Mouse (Mus musculus) liver, embryonic 11.5 days (tissue): Measurements from ENCODE around the gene Prss12. TPM values are rescaled to one million over a fixed set of nuclear protein-coding genes. Genes with fewer than 3 reads are reported as not detected.

Experiments used
- ATAC-seq: fragments of 200-750 bp; cut with Nextera tagmentation; replicated peaks from 2 replicates; pipeline ENCODE4 v1.8.0; 2017; ENCODE audit warnings: moderate number of reproducible peaks, mild to moderate bottlenecking, moderate TSS enrichment, moderate library complexity; ENCODE audit not compliant: low FRiP score
- DNase-seq: peaks from one replicate; pipeline ENCODE4 v3.0.0-alpha.2; 2017; ENCODE audit warnings: low spot score
- H3K27ac ChIP-seq: fragments of 300-500 bp; sonication (generic); 2 replicates; pipeline ENCODE4 v1.5.1; 2014; ENCODE audit warnings: mild to moderate bottlenecking, low read depth, low read length, control low read depth
- H3K27me3 ChIP-seq: fragments of 300-500 bp; sonication (generic); replicated peaks from 2 replicates; pipeline ENCODE4 v1.6.1; 2014; ENCODE audit warnings: low read length, mixed read lengths; ENCODE audit not compliant: control insufficient read depth, insufficient read depth
- H3K36me3 ChIP-seq: fragments of 300-500 bp; sonication (generic); 2 replicates; pipeline ENCODE4 v1.6.1; 2014; ENCODE audit warnings: mild to moderate bottlenecking, low read length, moderate library complexity, mixed read lengths; ENCODE audit not compliant: control insufficient read depth, insufficient read depth
- H3K4me1 ChIP-seq: fragments of 300-500 bp; sonication (generic); replicated peaks from 2 replicates; pipeline ENCODE4 v1.6.1; 2014; ENCODE audit warnings: low read length, mixed read lengths; ENCODE audit not compliant: control insufficient read depth, insufficient read depth
- H3K4me2 ChIP-seq: fragments of 300-500 bp; sonication (generic); 2 replicates; pipeline ENCODE4 v1.6.1; 2014; ENCODE audit warnings: mild to moderate bottlenecking, control low read depth, moderate library complexity
- H3K4me3 ChIP-seq: fragments of 300-500 bp; sonication (generic); 2 replicates; pipeline ENCODE4 v1.5.1; 2014; ENCODE audit warnings: low read depth, low read length, control low read depth
- H3K9ac ChIP-seq: fragments of 300-500 bp; sonication (generic); 2 replicates; pipeline ENCODE4 v1.6.1; 2014; ENCODE audit warnings: low read depth, low read length, control low read depth
- H3K9me3 ChIP-seq: fragments of 300-500 bp; sonication (generic); 2 replicates; pipeline ENCODE4 v1.6.1; 2016; ENCODE audit warnings: low read length, inconsistent platforms, mixed read lengths; ENCODE audit not compliant: control insufficient read depth
- WGBS: fragments of 180-500 bp; shearing (Covaris S2); extraction: QIAGEN DNeasy Blood & Tissue Kit; methylation state at CpG from one replicate; pipeline ENCODE4 v1.1.7; 2014; 5-methylcytosine and 5-hydroxymethylcytosine counted together
- polyA plus RNA-seq: library from polyadenylated mRNA; unstranded; fragments of >200 nt; fragmentation: Nextera tagmentation; extraction: Ambion mirVana; gene quantifications from 2 replicates; pipeline ENCODE4 v1.2.1, GENCODE M21; 2014

The Prss12 gene
- polyA plus RNA-seq, 1 experiment from 2014 or later = 1.4 TPM

DNA sequence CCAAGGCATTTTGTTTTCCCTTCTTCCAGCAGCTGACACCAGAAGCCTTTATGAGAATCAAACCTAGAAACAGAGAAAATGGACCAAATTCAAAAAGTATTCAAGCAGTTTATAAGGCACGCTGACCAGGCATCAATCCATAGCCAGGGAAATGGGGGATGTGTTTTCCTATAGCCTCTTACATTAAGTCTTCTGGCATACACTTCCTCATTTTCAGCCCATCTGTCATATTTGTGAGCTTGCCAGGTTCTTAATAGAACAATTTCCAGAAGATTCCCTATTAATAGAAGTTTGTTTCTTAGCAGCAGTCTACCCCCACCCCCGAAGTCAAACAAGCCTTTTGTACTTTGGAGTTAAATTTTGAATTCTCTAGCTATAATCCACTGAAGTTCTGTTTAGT is 84.4 kb downstream of the Prss12 start:
- Histone ChIP-seq H3K27me3 (no peaks in the 10 kb centered on the region), H3K4me3 (no peak overlapping the region), H3K9me3 (no peaks in the 10 kb centered on the region), H3K4me1 (no peaks in the 10 kb centered on the region), H3K9ac (no peak overlapping the region), H3K36me3 (no peaks in the 10 kb centered on the region), H3K27ac (no peak overlapping the region), H3K4me2 (no peak overlapping the region)
- ATAC-seq (no peak), DNase-seq (no peak)
- 79% methylated on average over 2 of the region's 2 CpGs for WGBS

DNA sequence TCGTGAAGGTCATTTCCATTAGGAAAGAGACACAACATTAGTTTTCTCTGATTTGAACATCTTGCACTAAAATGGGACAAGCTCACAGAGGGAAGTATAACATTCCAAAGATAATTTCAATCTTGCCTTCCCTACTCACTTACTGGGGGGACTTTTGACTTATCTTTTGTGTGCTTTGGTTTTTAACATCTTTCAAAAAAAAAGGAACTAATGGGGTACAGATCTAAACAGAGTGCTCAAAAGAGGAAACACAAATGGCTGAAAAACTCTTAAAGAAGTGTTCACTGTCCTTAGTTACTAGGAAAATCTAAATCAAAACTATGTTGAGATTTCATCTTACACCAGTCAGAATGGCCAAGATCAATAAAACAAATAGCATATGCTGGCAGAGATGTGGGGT is 90.6 kb downstream of the Prss12 start:
- Histone ChIP-seq H3K27ac (no peak overlapping the region), H3K36me3 (no peaks in the 10 kb centered on the region), H3K4me3 (no peak overlapping the region), H3K9me3 (no peaks in the 10 kb centered on the region), H3K27me3 (no peaks in the 10 kb centered on the region), H3K4me1 (no peaks in the 10 kb centered on the region), H3K9ac (no peak overlapping the region), H3K4me2 (no peak overlapping the region)
- no peak for ATAC-seq
- DNase-seq = no peak
- 79% methylated on average over 1 of the region's 1 CpGs for WGBS

- WGBS = 76% methylated on average over 6 of the region's 6 CpGs
- Histone ChIP-seq H3K36me3 (no peaks in the 10 kb centered on the region), H3K4me3 (no peak overlapping the region), H3K4me1 (no peaks in the 10 kb centered on the region), H3K9me3 (no peaks in the 10 kb centered on the region), H3K27me3 (no peaks in the 10 kb centered on the region), H3K4me2 (no peak overlapping the region), H3K9ac (no peak overlapping the region), H3K27ac (no peak overlapping the region)
- DNase-seq (no peak), ATAC-seq (no peak)
Measured at GRCm38 (mm10) chr3:123543585-123544304, 97.0 kb downstream of the Prss12 start.

DNA sequence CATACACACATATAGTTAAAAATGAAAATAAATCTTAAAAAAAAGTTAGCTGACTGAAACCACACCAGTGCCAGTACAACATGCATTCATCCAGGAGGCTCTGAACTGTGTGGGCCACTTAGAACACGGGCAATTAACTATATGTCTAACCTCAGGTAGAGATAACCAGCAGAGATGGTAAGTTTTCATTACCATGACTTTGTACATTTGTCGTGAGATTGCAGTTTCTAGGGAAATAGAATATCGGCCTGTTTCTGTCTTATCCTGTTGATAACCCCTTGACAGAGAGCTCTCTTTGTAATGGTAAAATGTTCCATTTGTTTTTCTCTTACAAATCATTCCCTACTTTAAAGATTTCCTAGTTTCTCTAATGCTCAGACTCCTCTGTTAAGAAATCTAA is 103.8 kb downstream of the Prss12 start:
- Histone ChIP-seq H3K9ac (no peak overlapping the region), H3K4me2 (no peak overlapping the region), H3K27ac (no peak overlapping the region), H3K4me1 (no peaks in the 10 kb centered on the region), H3K4me3 (no peak overlapping the region), H3K36me3 (no peaks in the 10 kb centered on the region), H3K9me3 (no peaks in the 10 kb centered on the region), H3K27me3 (no peaks in the 10 kb centered on the region)
- DNase-seq = no peak
- 60% methylated on average over 3 of the region's 3 CpGs for WGBS
- ATAC-seq = no peak

DNA sequence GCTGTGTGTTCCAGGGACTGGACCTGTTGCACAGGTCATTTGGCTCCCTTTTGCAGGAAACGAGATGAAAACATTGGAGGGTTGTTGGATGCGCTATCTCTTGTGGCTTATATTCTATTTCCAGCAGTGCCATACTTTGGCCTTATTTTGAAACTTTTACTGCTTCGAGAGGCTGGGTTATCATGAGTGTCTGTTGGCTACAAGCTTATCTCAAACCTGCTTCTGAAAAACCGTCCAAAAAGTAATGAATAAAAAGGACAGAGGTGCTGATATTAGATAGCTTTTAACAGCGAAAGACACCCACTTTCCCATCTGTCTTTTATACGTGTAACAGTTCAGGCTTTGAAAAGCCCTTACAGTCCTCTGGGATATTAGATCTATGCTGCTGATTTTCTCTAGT is 107.2 kb downstream of the Prss12 start:
- no peak overlapping the region for H3K9ac ChIP-seq
- no peaks in the 10 kb centered on the region for H3K9me3 ChIP-seq
- ATAC-seq (peak; percentile 66), DNase-seq (no peak)
- no peaks in the 10 kb centered on the region for H3K36me3 ChIP-seq
- H3K4me1 ChIP-seq = no peaks in the 10 kb centered on the region
- H3K4me3 ChIP-seq = no peak overlapping the region
- no peak overlapping the region for H3K4me2 ChIP-seq
- no peaks in the 10 kb centered on the region for H3K27me3 ChIP-seq
- H3K27ac ChIP-seq = no peak overlapping the region; the same call in 1 of the 2 replicates
- 51% methylated on average over 6 of the region's 6 CpGs for WGBS

DNA sequence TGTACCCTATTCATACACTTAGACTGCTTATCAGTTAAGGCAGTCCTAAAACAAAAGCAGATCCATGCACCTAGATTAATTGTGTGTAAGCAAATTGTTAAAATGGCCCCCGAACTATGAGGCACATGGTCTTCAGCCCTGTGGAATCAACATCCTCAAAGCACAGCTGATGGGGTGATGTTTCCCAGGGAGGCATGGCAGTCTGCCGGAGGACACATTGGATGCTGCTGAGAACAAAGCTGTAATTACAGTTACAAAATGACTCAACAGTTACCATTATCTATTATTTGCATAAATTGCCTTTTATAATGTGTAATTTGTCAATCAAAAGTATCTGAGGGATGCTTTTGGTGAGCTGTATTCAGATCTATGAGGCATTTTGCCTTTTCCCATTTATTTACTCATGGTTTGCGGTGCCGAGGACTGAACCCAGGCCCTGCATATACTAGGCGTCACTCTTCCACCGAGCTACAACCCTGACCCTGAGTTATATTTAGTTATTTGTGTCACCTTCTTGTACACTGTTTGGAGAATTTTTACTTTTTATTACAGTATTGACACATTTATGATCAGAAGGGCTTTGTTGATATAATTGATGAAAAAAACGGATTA is 108.6 kb downstream of the Prss12 start:
- H3K27me3 ChIP-seq = no peaks in the 10 kb centered on the region
- H3K4me1 ChIP-seq = no peaks in the 10 kb centered on the region
- no peak overlapping the region for H3K27ac ChIP-seq
- no peak overlapping the region for H3K9ac ChIP-seq
- no peak overlapping the region for H3K4me2 ChIP-seq
- WGBS = 89% methylated on average over 7 of the region's 7 CpGs
- H3K4me3 ChIP-seq = no peak overlapping the region
- no peak for ATAC-seq
- no peaks in the 10 kb centered on the region for H3K9me3 ChIP-seq
- H3K36me3 ChIP-seq = no peaks in the 10 kb centered on the region
- DNase-seq = no peak

Other genes starting within 250 kb of the Prss12 start
- 1.9 and 2.4 TPM in 2 replicates for gene Synpo2, start 210.8 kb upstream of the Prss12 start, polyA plus RNA-seq
- 32.5 and 36.1 TPM in 2 replicates for gene Sec24d, start 179.5 kb upstream of the Prss12 start, polyA plus RNA-seq
- gene Mettl14, start 60.8 kb upstream of the Prss12 start, polyA plus RNA-seq = 17.9 and 18.2 TPM in 2 replicates
- gene Ndst3, start 243.9 kb downstream of the Prss12 start, polyA plus RNA-seq = 0.32 and 0.40 TPM in 2 replicates